Mouse (Mus musculus) megakaryocyte, adult 5-6 weeks (primary cell): ENCODE data around the gene Kera. TPM values are rescaled to one million over a fixed set of nuclear protein-coding genes. Genes with fewer than 3 reads are reported as not detected.

ENCODE experiments used
- total RNA-seq, 2 experiments: library from RNA; stranded (forward) in 1 of 2; stranded (reverse) in 1 of 2; fragments of 153-499, 151-499 nt in 1 of 2; fragments of 221-1000, 200-1000 nt in 1 of 2; gene quantifications; 2 replicates each; pipeline versions ENCODE4 v1.2.3 to v1.2.4; 2015 to 2017

Kera gene
- total RNA-seq, 2 experiments from 2014 or later = not detected

Other genes with a start within 250 kb of the Kera start
- gene Dcn, start 127.3 kb upstream of the Kera start, total RNA-seq (2015) = 0.27 TPM in 1 of 2 replicates, not detected in the other
- gene Dcn, start 127.3 kb upstream of the Kera start, total RNA-seq (2017) = 0.59 and 0.77 TPM in 2 replicates
- gene Lum, start 41.8 kb upstream of the Kera start, total RNA-seq (2015) = 0.11 TPM in 1 of 2 replicates, not detected in the other
- gene Lum, start 41.8 kb upstream of the Kera start, total RNA-seq (2017) = 0.11 TPM in 1 of 2 replicates, not detected in the other
- not detected in 2 replicates for gene Epyc, start 37.2 kb downstream of the Kera start, total RNA-seq (2015)
- not detected in 2 replicates for gene Epyc, start 37.2 kb downstream of the Kera start, total RNA-seq (2017)
- not detected in 2 replicates for gene Ccer1, start 86.2 kb downstream of the Kera start, total RNA-seq (2015)
- gene Ccer1, start 86.2 kb downstream of the Kera start, total RNA-seq (2017) = not detected in 2 replicates
- gene C030005K15Rik, start 119.9 kb downstream of the Kera start, total RNA-seq (2015) = not detected in 2 replicates
- not detected in 2 replicates for gene C030005K15Rik, start 119.9 kb downstream of the Kera start, total RNA-seq (2017)